Mouse (Mus musculus): Measurements from ENCODE around the gene Hapln3. TPM values are rescaled to one million over a fixed set of nuclear protein-coding genes. Genes with fewer than 3 reads are reported as not detected.
A peak's percentile ranks its signal among the peaks of the same experiment; 100 is the strongest.

Hapln3 gene
- total RNA-seq (2022), result under 1 TPM; 0.15 to 0.72 (median 0.29) TPM

GRCm38 (mm10) chr7:79130843-79131444, at the start of gene Hapln3:
TSS of gene Hapln3 (minus strand) at chr7:79131018.
- no peak for DNase-seq (ENCODE audit: low spot score in 2 of 2)

- DNase-seq (ENCODE audit: low spot score in 2 of 2), result no peak
These were observed 43.0 kb upstream of the Hapln3 start for GRCm38 (mm10) chr7:79173800-79174199.

- no peak for DNase-seq (ENCODE audit: low spot score in 2 of 2)
These were observed 41.0 kb upstream of the Hapln3 start for GRCm38 (mm10) chr7:79171782-79172181.

- DNase-seq (ENCODE audit: low spot score in 2 of 2), result no peak
These were observed 36.3 kb upstream of the Hapln3 start for GRCm38 (mm10) chr7:79167006-79167562.

GRCm38 (mm10) chr7:79159406-79159805, 28.6 kb upstream of the Hapln3 start:
- DNase-seq (ENCODE audit: low spot score in 2 of 2), result no peak

GRCm38 (mm10) chr7:79149522-79149921, 18.7 kb upstream of the Hapln3 start:
- no peak for DNase-seq (ENCODE audit: low spot score in 2 of 2)

- DNase-seq (ENCODE audit: low spot score in 2 of 2), result peak; percentile 89 to 90
These were observed 18.0 kb upstream of the Hapln3 start, which contains the start of gene Mfge8 for GRCm38 (mm10) chr7:79148711-79149266. TSS of gene Mfge8 (minus strand) at chr7:79149060.

- DNase-seq (ENCODE audit: low spot score in 2 of 2), result no peak
These were observed 17.3 kb upstream of the Hapln3 start for GRCm38 (mm10) chr7:79147931-79148653.

GRCm38 (mm10) chr7:79147011-79147837, 16.4 kb upstream of the Hapln3 start:
- DNase-seq (ENCODE audit: low spot score in 2 of 2), result peak; percentile 41 to 59

GRCm38 (mm10) chr7:79140897-79141296, 10.1 kb upstream of the Hapln3 start:
- peak; percentile 62 to 70 for DNase-seq (ENCODE audit: low spot score in 2 of 2)

- DNase-seq (ENCODE audit: low spot score in 2 of 2), result no peak
These were observed 9.2 kb upstream of the Hapln3 start for GRCm38 (mm10) chr7:79139891-79140591.

GRCm38 (mm10) chr7:79139328-79139824, 8.6 kb upstream of the Hapln3 start:
- no peak for DNase-seq (ENCODE audit: low spot score in 2 of 2)

GRCm38 (mm10) chr7:79133391-79133790, 2.6 kb upstream of the Hapln3 start:
- DNase-seq (ENCODE audit: low spot score in 2 of 2), result no peak

- DNase-seq (ENCODE audit: low spot score in 2 of 2), result no peak
These were observed 433 bp downstream of the Hapln3 start for GRCm38 (mm10) chr7:79130385-79130784.

GRCm38 (mm10) chr7:79129883-79130282, 935 bp downstream of the Hapln3 start:
- no peak for DNase-seq (ENCODE audit: low spot score in 2 of 2)

GRCm38 (mm10) chr7:79123465-79123864, 7.4 kb downstream of the Hapln3 start:
- no peak for DNase-seq (ENCODE audit: low spot score in 2 of 2)

GRCm38 (mm10) chr7:79113848-79114247, 17.0 kb downstream of the Hapln3 start:
- DNase-seq (ENCODE audit: low spot score in 2 of 2), result no peak

GRCm38 (mm10) chr7:79096492-79096891, 34.3 kb downstream of the Hapln3 start:
- DNase-seq (ENCODE audit: low spot score in 2 of 2), result no peak

- no peak for DNase-seq (ENCODE audit: low spot score in 2 of 2)
These were observed 41.7 kb downstream of the Hapln3 start for GRCm38 (mm10) chr7:79089111-79089510.

- DNase-seq (ENCODE audit: low spot score in 2 of 2), result no peak
These were observed 50.0 kb downstream of the Hapln3 start for GRCm38 (mm10) chr7:79080572-79081399.
